Mouse (Mus musculus): ENCODE measurements around the gene Jam3. TPM values are rescaled to one million over a fixed set of nuclear protein-coding genes. Genes with fewer than 3 reads are reported as not detected.

The Jam3 gene
- polyA plus RNA-seq, 1 experiment from 2014 or later, result 144 TPM

- Histone ChIP-seq H3K4me2 (replicated peaks) (no peak overlapping the region), H3K9ac (replicated peaks) (no peak overlapping the region), H3K27me3 (no peaks in the 10 kb centered on the region), H3K27ac (replicated peaks) (no peak overlapping the region), H3K4me3 (no peak overlapping the region), H3K36me3 (peaks cover 10% of the 10 kb centered on the region), H3K4me1 (peaks cover 10% of the 10 kb centered on the region), H3K9me3 (no peaks in the 10 kb centered on the region)
- no peak for ATAC-seq (ENCODE audit: low FRiP score, low read depth)
- WGBS, result 82% methylated on average over 22 of the region's 22 CpGs
These were observed 45.4 kb downstream of the Jam3 start for GRCm38 (mm10) chr9:27109533-27110514.

GRCm38 (mm10) chr9:27108451-27108850 is 46.8 kb downstream of the Jam3 start:
- no peak overlapping the region for H3K4me2 ChIP-seq (replicated peaks)
- no peaks in the 10 kb centered on the region for H3K27me3 ChIP-seq
- peaks cover 23% of the 10 kb centered on the region for H3K36me3 ChIP-seq
- no peak overlapping the region for H3K9ac ChIP-seq (replicated peaks)
- H3K4me1 ChIP-seq, result peaks cover 10% of the 10 kb centered on the region
- no peak overlapping the region for H3K27ac ChIP-seq (replicated peaks)
- ATAC-seq (ENCODE audit: low FRiP score, low read depth), result no peak
- H3K4me3 ChIP-seq, result no peak overlapping the region
- WGBS, result 83% methylated on average over 4 of the region's 4 CpGs
- H3K9me3 ChIP-seq, result no peaks in the 10 kb centered on the region

GRCm38 (mm10) chr9:27106081-27106480 is 49.1 kb downstream of the Jam3 start:
- 55% methylated on average over 1 of the region's 1 CpGs for WGBS
- H3K27ac ChIP-seq (replicated peaks), result no peak overlapping the region
- no peak for ATAC-seq (ENCODE audit: low FRiP score, low read depth)
- H3K4me2 ChIP-seq (replicated peaks), result no peak overlapping the region
- H3K4me1 ChIP-seq, result peaks cover 10% of the 10 kb centered on the region
- no peaks in the 10 kb centered on the region for H3K27me3 ChIP-seq
- H3K4me3 ChIP-seq, result no peak overlapping the region
- H3K9ac ChIP-seq (replicated peaks), result no peak overlapping the region
- H3K36me3 ChIP-seq, result peaks cover 47% of the 10 kb centered on the region
- H3K9me3 ChIP-seq, result no peaks in the 10 kb centered on the region

GRCm38 (mm10) chr9:27101466-27101865 is 53.8 kb downstream of the Jam3 start:
- peaks cover 90% of the 10 kb centered on the region for H3K36me3 ChIP-seq

GRCm38 (mm10) chr9:27099474-27099873 is 55.7 kb downstream of the Jam3 start:
- Histone ChIP-seq H3K27me3 (no peaks in the 10 kb centered on the region), H3K27ac (replicated peaks) (no peak overlapping the region), H3K4me1 (no peaks in the 10 kb centered on the region), H3K4me2 (replicated peaks) (no peak overlapping the region), H3K9ac (replicated peaks) (no peak overlapping the region), H3K4me3 (no peak overlapping the region), H3K9me3 (no peaks in the 10 kb centered on the region), H3K36me3 (peaks cover 94% of the 10 kb centered on the region)
- no peak for ATAC-seq (ENCODE audit: low FRiP score, low read depth)
- 91% methylated on average over 4 of the region's 4 CpGs for WGBS

More at GRCm38 (mm10) chr9:27101466-27101865, 53.8 kb downstream of the Jam3 start:
- WGBS, result 94% methylated on average over 6 of the region's 6 CpGs
- ATAC-seq (ENCODE audit: low FRiP score, low read depth), result no peak
- Histone ChIP-seq H3K4me2 (replicated peaks) (no peak overlapping the region), H3K27me3 (no peaks in the 10 kb centered on the region), H3K4me3 (no peak overlapping the region), H3K9me3 (no peaks in the 10 kb centered on the region), H3K27ac (replicated peaks) (no peak overlapping the region), H3K9ac (replicated peaks) (no peak overlapping the region), H3K4me1 (no peaks in the 10 kb centered on the region)

GRCm38 (mm10) chr9:27098557-27098956 is 56.7 kb downstream of the Jam3 start:
- Histone ChIP-seq H3K27me3 (no peaks in the 10 kb centered on the region), H3K27ac (replicated peaks) (no peak overlapping the region), H3K9me3 (no peaks in the 10 kb centered on the region), H3K9ac (replicated peaks) (no peak overlapping the region), H3K4me1 (no peaks in the 10 kb centered on the region), H3K4me3 (no peak overlapping the region), H3K36me3 (peaks cover 93% of the 10 kb centered on the region), H3K4me2 (replicated peaks) (no peak overlapping the region)
- no peak for ATAC-seq (ENCODE audit: low FRiP score, low read depth)
- 85% methylated on average over 8 of the region's 8 CpGs for WGBS

- Histone ChIP-seq H3K27ac (replicated peaks) (no peak overlapping the region), H3K27me3 (no peaks in the 10 kb centered on the region), H3K36me3 (peaks cover 93% of the 10 kb centered on the region), H3K4me2 (replicated peaks) (no peak overlapping the region), H3K4me3 (no peak overlapping the region), H3K9ac (replicated peaks) (no peak overlapping the region), H3K9me3 (no peaks in the 10 kb centered on the region), H3K4me1 (no peaks in the 10 kb centered on the region)
- 52% methylated on average over 4 of the region's 4 CpGs for WGBS
- ATAC-seq (ENCODE audit: low FRiP score, low read depth), result no peak
These were observed 57.1 kb downstream of the Jam3 start for GRCm38 (mm10) chr9:27098092-27098491.

- Histone ChIP-seq H3K4me3 (no peak overlapping the region), H3K9ac (replicated peaks) (no peak overlapping the region), H3K27ac (replicated peaks) (no peak overlapping the region), H3K36me3 (peaks cover 89% of the 10 kb centered on the region), H3K27me3 (no peaks in the 10 kb centered on the region), H3K9me3 (no peaks in the 10 kb centered on the region), H3K4me2 (replicated peaks) (no peak overlapping the region), H3K4me1 (no peaks in the 10 kb centered on the region)
- no peak for ATAC-seq (ENCODE audit: low FRiP score, low read depth)
- 91% methylated on average over 6 of the region's 6 CpGs for WGBS
These were observed 62.3 kb downstream of the Jam3 start for GRCm38 (mm10) chr9:27092916-27093315.

GRCm38 (mm10) chr9:27090801-27091775 is 64.1 kb downstream of the Jam3 start:
- no peak for ATAC-seq (ENCODE audit: low FRiP score, low read depth)
- H3K27ac ChIP-seq (replicated peaks), result no peak overlapping the region
- no peak overlapping the region for H3K4me2 ChIP-seq (replicated peaks)
- 92% methylated on average over 13 of the region's 13 CpGs for WGBS
- no peak overlapping the region for H3K4me3 ChIP-seq
- no peaks in the 10 kb centered on the region for H3K9me3 ChIP-seq
- H3K27me3 ChIP-seq, result no peaks in the 10 kb centered on the region
- H3K9ac ChIP-seq (replicated peaks), result no peak overlapping the region
- peaks cover 92% of the 10 kb centered on the region for H3K36me3 ChIP-seq
- H3K4me1 ChIP-seq, result no peaks in the 10 kb centered on the region

GRCm38 (mm10) chr9:27090134-27090533 is 65.1 kb downstream of the Jam3 start:
- WGBS, result 79% methylated on average over 1 of the region's 1 CpGs
- H3K4me2 ChIP-seq (replicated peaks), result no peak overlapping the region
- H3K36me3 ChIP-seq, result peaks cover 92% of the 10 kb centered on the region
- H3K9ac ChIP-seq (replicated peaks), result no peak overlapping the region
- no peak overlapping the region for H3K27ac ChIP-seq (replicated peaks)
- no peak for ATAC-seq (ENCODE audit: low FRiP score, low read depth)
- no peaks in the 10 kb centered on the region for H3K9me3 ChIP-seq
- H3K4me3 ChIP-seq, result no peak overlapping the region
- no peaks in the 10 kb centered on the region for H3K27me3 ChIP-seq
- no peaks in the 10 kb centered on the region for H3K4me1 ChIP-seq

GRCm38 (mm10) chr9:27087402-27087801 is 67.8 kb downstream of the Jam3 start:
- Histone ChIP-seq H3K4me3 (no peak overlapping the region), H3K9me3 (no peaks in the 10 kb centered on the region), H3K27ac (replicated peaks) (no peak overlapping the region), H3K36me3 (peaks cover 91% of the 10 kb centered on the region), H3K27me3 (no peaks in the 10 kb centered on the region), H3K9ac (replicated peaks) (no peak overlapping the region), H3K4me2 (replicated peaks) (no peak overlapping the region), H3K4me1 (no peaks in the 10 kb centered on the region)
- 94% methylated on average over 3 of the region's 3 CpGs for WGBS
- ATAC-seq (ENCODE audit: low FRiP score, low read depth), result no peak

- Histone ChIP-seq H3K4me1 (no peaks in the 10 kb centered on the region), H3K4me2 (replicated peaks) (no peak overlapping the region), H3K27me3 (no peaks in the 10 kb centered on the region), H3K36me3 (peaks cover 86% of the 10 kb centered on the region), H3K9me3 (no peaks in the 10 kb centered on the region), H3K4me3 (no peak overlapping the region), H3K27ac (replicated peaks) (no peak overlapping the region), H3K9ac (replicated peaks) (no peak overlapping the region)
- WGBS, result 94% methylated on average over 5 of the region's 5 CpGs
- no peak for ATAC-seq (ENCODE audit: low FRiP score, low read depth)
These were observed 69.0 kb downstream of the Jam3 start for GRCm38 (mm10) chr9:27086256-27086655.

All from midbrain, embryonic 12.5 days (tissue).